Mouse (Mus musculus) embryonic fibroblast, embryonic 13.5 days (primary cell): ENCODE measurements around the gene Tenm2.

Experiments
- CTCF ChIP-seq: IDR thresholded peaks from 2 replicates; pipeline ENCODE4 v1.5.1; 2011; ENCODE audit warnings: mild to moderate bottlenecking, control low read depth, low read length, moderate library complexity, borderline replicate concordance; ENCODE audit not compliant: insufficient read depth
- POLR2A ChIP-seq: IDR thresholded peaks from 2 replicates; pipeline ENCODE4 v1.6.1; 2011; ENCODE audit warnings: low read depth, mild to moderate bottlenecking, control low read depth, low read length, moderate library complexity

DNA sequence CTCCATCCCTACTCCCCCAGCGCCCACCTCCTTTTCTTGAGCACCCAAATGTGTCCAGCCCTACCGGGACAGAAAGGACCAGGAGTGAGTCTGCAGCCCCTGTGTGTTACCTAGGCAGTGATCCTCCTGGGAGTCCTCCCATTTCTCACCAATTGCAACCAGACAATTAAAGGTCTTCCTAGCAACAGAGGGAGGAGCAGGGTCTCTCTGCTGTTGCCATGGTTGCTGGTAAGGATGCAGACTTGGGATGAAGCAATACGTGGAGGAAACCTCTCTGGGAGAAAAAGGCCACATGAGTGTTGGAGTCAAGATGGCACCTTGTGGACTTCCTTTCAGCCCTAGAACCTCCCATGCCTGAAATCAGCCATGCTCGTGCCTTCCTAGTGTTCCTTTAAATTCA is 1235.7 kb downstream of the Tenm2 start:
- TF ChIP-seq CTCF = no peak
- TF ChIP-seq POLR2A = no peak
